Mouse (Mus musculus) CH12.LX (cell line): ENCODE measurements around the gene Grid2. TPM values are rescaled to one million over a fixed set of nuclear protein-coding genes. Genes with fewer than 3 reads are reported as not detected.

ENCODE experiments used
- DNase-seq: peaks from one replicate; pipeline ENCODE4 v3.0.0-alpha.2; 2013; ENCODE audit errors: extremely low read depth
- H3K27ac ChIP-seq: 2 replicates; pipeline ENCODE4 v1.5.1; 2012; ENCODE audit warnings: low read depth, mild to moderate bottlenecking, control low read depth, moderate library complexity; ENCODE audit not compliant: insufficient read depth
- H3K27me3 ChIP-seq: replicated peaks from 2 replicates; pipeline ENCODE3; 2012; ENCODE audit warnings: inconsistent platforms
- H3K36me3 ChIP-seq, 2 experiments: replicated peaks in 1 of 2; 2 replicates each; pipeline versions ENCODE3 to v1.6.1; 2012; ENCODE audit warnings: inconsistent platforms in 1 of 2, low read length in 1 of 2, mild to moderate bottlenecking in 1 of 2, mixed read lengths in 1 of 2, moderate library complexity in 1 of 2; ENCODE audit not compliant: control insufficient read depth in 1 of 2, insufficient read depth in 1 of 2
- H3K4me1 ChIP-seq, 2 experiments: 2 replicates each; pipeline ENCODE4 v1.6.1; 2012; ENCODE audit warnings: inconsistent platforms in 1 of 2, moderate library complexity in 1 of 2; ENCODE audit not compliant: insufficient read depth in 2 of 2, control insufficient read depth in 1 of 2
- H3K4me2 ChIP-seq: 2 replicates; pipeline ENCODE4 v1.6.1; 2012; ENCODE audit warnings: low read depth, mild to moderate bottlenecking, control low read depth; ENCODE audit not compliant: poor library complexity, insufficient read depth, severe bottlenecking
- H3K4me3 ChIP-seq, 3 experiments: fragments of 150-350 bp in 1 of 3; sonication (generic) in 1 of 3; replicated peaks in 1 of 3; 2 replicates each; pipeline versions ENCODE3 to v1.5.1; 2011 to 2012; ENCODE audit warnings: low read depth in 2 of 3, low read length in 2 of 3, mild to moderate bottlenecking in 2 of 3, moderate library complexity in 2 of 3, control low read depth in 1 of 3, improper control_type of control experiment in 1 of 3, inconsistent platforms in 1 of 3, mixed read lengths in 1 of 3; ENCODE audit not compliant: poor library complexity in 1 of 3
- H3K79me2 ChIP-seq: replicated peaks from 2 replicates; pipeline ENCODE4 v1.6.1; 2012; ENCODE audit warnings: mild to moderate bottlenecking, moderate library complexity; ENCODE audit not compliant: control insufficient read depth, poor library complexity, insufficient read depth, severe bottlenecking; ENCODE audit errors: extremely low read depth
- H3K9ac ChIP-seq: 2 replicates; pipeline ENCODE4 v1.6.1; 2012; ENCODE audit warnings: low read depth, mild to moderate bottlenecking, control low read depth, moderate library complexity; ENCODE audit not compliant: insufficient read depth
- H3K9me3 ChIP-seq: replicated peaks from 2 replicates; pipeline ENCODE3; 2012; ENCODE audit warnings: low read length, inconsistent platforms, mixed read lengths
- CHD2 ChIP-seq: IDR thresholded peaks from 2 replicates; pipeline ENCODE4 v1.6.1; 2011; ENCODE audit warnings: low read length, improper control_type of control experiment
- ELF1 ChIP-seq: IDR thresholded peaks from 2 replicates; pipeline ENCODE4 v1.6.1; 2014; ENCODE audit warnings: low read depth, mild to moderate bottlenecking, inconsistent platforms, low read length, improper control_type of control experiment
- EP300 ChIP-seq: IDR thresholded peaks from 2 replicates; pipeline ENCODE4 v1.6.1; 2011; ENCODE audit warnings: low read length, improper control_type of control experiment
- GABPA ChIP-seq: IDR thresholded peaks from 2 replicates; pipeline ENCODE4 v1.6.1; 2012; ENCODE audit warnings: low read depth, low read length, improper control_type of control experiment, inconsistent platforms; ENCODE audit not compliant: insufficient replicate concordance
- IRF4 ChIP-seq: IDR thresholded peaks from 2 replicates; pipeline ENCODE4 v1.6.1; 2014; ENCODE audit warnings: low read depth, mild to moderate bottlenecking, inconsistent platforms, low read length, improper control_type of control experiment
- JUND ChIP-seq: conservative IDR thresholded peaks from 2 replicates; pipeline ENCODE4 v1.6.1; 2011; ENCODE audit warnings: low read depth, low read length, improper control_type of control experiment
- MAFK ChIP-seq: IDR thresholded peaks from 2 replicates; pipeline ENCODE4 v1.6.1; 2011; ENCODE audit warnings: low read length, improper control_type of control experiment; ENCODE audit not compliant: insufficient replicate concordance
- MEF2A ChIP-seq: IDR thresholded peaks from 2 replicates; pipeline ENCODE4 v1.6.1; 2014; ENCODE audit warnings: low read depth, mild to moderate bottlenecking, inconsistent platforms, low read length, improper control_type of control experiment, borderline replicate concordance
- MYC ChIP-seq: IDR thresholded peaks from 2 replicates; pipeline ENCODE4 v1.6.1; 2011; ENCODE audit warnings: low read depth, mild to moderate bottlenecking, improper control_type of control experiment, low read length
- NELFE ChIP-seq: IDR thresholded peaks from 2 replicates; pipeline ENCODE4 v1.6.1; 2011; ENCODE audit warnings: low read depth, low read length, improper control_type of control experiment
- NRF1 ChIP-seq: IDR thresholded peaks from 2 replicates; pipeline ENCODE4 v1.6.1; 2014; ENCODE audit warnings: low read depth, mild to moderate bottlenecking, inconsistent platforms, low read length, improper control_type of control experiment, moderate library complexity
- SIN3A ChIP-seq: IDR thresholded peaks from 2 replicates; pipeline ENCODE4 v1.6.1; 2012; ENCODE audit warnings: low read length, improper control_type of control experiment, inconsistent platforms
- TCF12 ChIP-seq: IDR thresholded peaks from 2 replicates; pipeline ENCODE4 v1.6.1; 2014; ENCODE audit warnings: low read depth, mild to moderate bottlenecking, inconsistent platforms, low read length, improper control_type of control experiment
- UBTF ChIP-seq: IDR thresholded peaks from 2 replicates; pipeline ENCODE4 v1.6.1; 2012; ENCODE audit warnings: low read depth, mild to moderate bottlenecking, inconsistent platforms, low read length, improper control_type of control experiment, moderate library complexity
- USF1 ChIP-seq: IDR thresholded peaks from 2 replicates; pipeline ENCODE4 v1.6.1; 2014; ENCODE audit warnings: low read depth, mild to moderate bottlenecking, inconsistent platforms, low read length, improper control_type of control experiment
- USF2 ChIP-seq: conservative IDR thresholded peaks from 2 replicates; pipeline ENCODE4 v1.6.1; 2011; ENCODE audit warnings: low read depth, low read length, improper control_type of control experiment
- ZC3H11A ChIP-seq: IDR thresholded peaks from 2 replicates; pipeline ENCODE4 v1.6.1; 2012; ENCODE audit warnings: low read depth, mild to moderate bottlenecking, inconsistent platforms, low read length, improper control_type of control experiment
- ZMIZ1 ChIP-seq: IDR thresholded peaks from 2 replicates; pipeline ENCODE4 v1.6.1; 2012; ENCODE audit warnings: low read depth, mild to moderate bottlenecking, inconsistent platforms, low read length, improper control_type of control experiment
- dilution Hi-C: fragments of 300-500 bp; cut with MboI; formaldehyde crosslinking; loops from 2 replicates; pipeline ENCODE4 v1.14.3; 2020; ENCODE audit warnings: low sequenced_read_pairs; ENCODE audit not compliant: extremely low pct_unique_long_range_greater_than_20kb, extremely low pct_ligation_motif_present
- in situ Hi-C: fragments of 300-500 bp; cut with MboI; formaldehyde crosslinking; loops from 3 replicates; pipeline ENCODE4 v1.14.3; 2019; ENCODE audit warnings: low sequenced_read_pairs, low pct_ligation_motif_present, low pct_unique_long_range_greater_than_20kb, mixed read lengths
- polyA plus RNA-seq: library from polyadenylated mRNA; unstranded; fragments of >175 nt; gene quantifications from 2 replicates; pipeline ENCODE4 v1.2.1, GENCODE M21; 2012; ENCODE audit warnings: low read depth; ENCODE audit not compliant: insufficient read length
- total RNA-seq, 2 experiments: library from RNA; depleted of rRNA; stranded (reverse); fragments of 300-350 nt in 1 of 2; fragments of >200 nt in 1 of 2; gene quantifications; 2 replicates each; pipeline ENCODE4 v1.2.3; 2012 to 2014

Gene Grid2
- total and polyA plus RNA-seq, 3 experiments: not detected

GRCm38 (mm10) chr6:64047950-64048349 is 792.3 kb downstream of the Grid2 start:
- dilution Hi-C loops (no loop called here), in situ Hi-C loops (no loop called here)
- no peak for TF ChIP-seq ELF1
- TF ChIP-seq IRF4: no peak
- TF ChIP-seq SIN3A: no peak
- no peak for TF ChIP-seq MYC
- no peak for TF ChIP-seq ZC3H11A
- TF ChIP-seq TCF12: no peak
- TF ChIP-seq NELFE: no peak
- no peak for TF ChIP-seq MEF2A
- no peak for TF ChIP-seq UBTF
- no peak for TF ChIP-seq JUND
- TF ChIP-seq EP300: no peak
- TF ChIP-seq USF1: no peak
- no peak for TF ChIP-seq CHD2
- no peak for TF ChIP-seq GABPA
- TF ChIP-seq MAFK: no peak
- no peak for TF ChIP-seq USF2
- no peak overlapping the region for H3K27ac ChIP-seq
- H3K4me1 ChIP-seq: no peaks in the 10 kb centered on the region
- H3K79me2 ChIP-seq: no peaks in the 10 kb centered on the region
- H3K36me3 ChIP-seq: no peaks in the 10 kb centered on the region
- no peak overlapping the region for H3K9ac ChIP-seq
- no peak overlapping the region for H3K4me3 ChIP-seq
- H3K9me3 ChIP-seq: peaks cover 32% of the 10 kb centered on the region
- H3K4me2 ChIP-seq: no peak overlapping the region
- H3K27me3 ChIP-seq: no peaks in the 10 kb centered on the region
- DNase-seq: no peak

GRCm38 (mm10) chr6:64063858-64064257 is 808.2 kb downstream of the Grid2 start:
- H3K79me2 ChIP-seq: no peaks in the 10 kb centered on the region
- in situ Hi-C loops: no loop called here
- no peak overlapping the region for H3K4me2 ChIP-seq
- no peak overlapping the region for H3K9ac ChIP-seq
- no peak overlapping the region for H3K27ac ChIP-seq
- dilution Hi-C loops: no loop called here
- peaks cover 11% of the 10 kb centered on the region for H3K9me3 ChIP-seq
- H3K36me3 ChIP-seq: no peaks in the 10 kb centered on the region
- TF ChIP-seq CHD2 (no peak), ZMIZ1 (no peak), NRF1 (no peak), IRF4 (no peak)
- H3K4me1 ChIP-seq: no peaks in the 10 kb centered on the region
- no peak overlapping the region for H3K4me3 ChIP-seq
- H3K27me3 ChIP-seq: no peaks in the 10 kb centered on the region
- no peak for DNase-seq
